Mouse (Mus musculus) layer of hippocampus, adult 11-12 months (tissue): ENCODE measurements around the gene Amotl2.
A peak's percentile ranks its signal among the peaks of the same experiment; 100 is the strongest.

ENCODE experiments used
- DNase-seq: peaks from one replicate; pipeline ENCODE4 v3.0.0; 2022; ENCODE audit warnings: low spot score

Amotl2 gene

GRCm38 (mm10) chr9:102777631-102778591, 61.4 kb downstream of the Amotl2 start:
- no peak for DNase-seq

GRCm38 (mm10) chr9:102779493-102779892, 63.0 kb downstream of the Amotl2 start:
- peak; percentile 82 for DNase-seq
